Mouse (Mus musculus): ENCODE data around the gene Gm4707. TPM values are rescaled to one million over a fixed set of nuclear protein-coding genes. Genes with fewer than 3 reads are reported as not detected.
A peak's percentile ranks its signal among the peaks of the same experiment; 100 is the strongest.
"Not testable (repeated sequence)": the region's sequence is repeated elsewhere in the genome, so short reads cannot be mapped to it uniquely, and the experiment has no call there.

The Gm4707 gene
- polyA plus RNA-seq, 1 experiment from 2014 or later: 5.6 TPM

DNA sequence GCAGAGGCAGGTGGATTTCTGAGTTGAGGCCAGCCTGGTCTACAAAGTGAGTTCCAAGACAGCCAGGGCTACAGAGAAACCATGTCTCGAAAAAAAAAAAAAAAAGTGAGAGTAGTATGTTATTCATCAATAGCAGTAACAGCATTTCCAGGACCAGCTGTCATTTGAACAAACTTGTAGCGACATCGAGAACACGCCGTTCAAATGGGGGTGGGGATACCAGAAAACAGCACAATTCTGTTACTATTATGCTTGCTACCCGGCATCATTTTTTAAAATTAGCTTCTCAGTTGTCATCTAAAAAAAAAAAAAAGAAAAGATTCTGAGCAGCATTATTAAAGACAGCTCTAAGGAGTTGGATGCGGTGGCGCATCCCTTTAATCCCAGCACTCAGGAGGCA, 17.8 kb upstream of the Gm4707 start:
- Histone ChIP-seq H3K27me3 (no peaks in the 10 kb centered on the region), H3K4me3 (replicated peaks) (no peak overlapping the region), H3K9ac (replicated peaks) (no peak overlapping the region), H3K4me1 (replicated peaks) (peaks cover 21% of the 10 kb centered on the region), H3K27ac (no peak overlapping the region), H3K4me2 (no peak overlapping the region), H3K9me3 (no peaks in the 10 kb centered on the region), H3K36me3 (no peaks in the 10 kb centered on the region)
- ATAC-seq (ENCODE audit: insufficient number of reproducible peaks, insufficient read depth, low FRiP score, low TSS enrichment, low read depth): no peak
- 91% methylated on average over 8 of the region's 8 CpGs for WGBS

DNA sequence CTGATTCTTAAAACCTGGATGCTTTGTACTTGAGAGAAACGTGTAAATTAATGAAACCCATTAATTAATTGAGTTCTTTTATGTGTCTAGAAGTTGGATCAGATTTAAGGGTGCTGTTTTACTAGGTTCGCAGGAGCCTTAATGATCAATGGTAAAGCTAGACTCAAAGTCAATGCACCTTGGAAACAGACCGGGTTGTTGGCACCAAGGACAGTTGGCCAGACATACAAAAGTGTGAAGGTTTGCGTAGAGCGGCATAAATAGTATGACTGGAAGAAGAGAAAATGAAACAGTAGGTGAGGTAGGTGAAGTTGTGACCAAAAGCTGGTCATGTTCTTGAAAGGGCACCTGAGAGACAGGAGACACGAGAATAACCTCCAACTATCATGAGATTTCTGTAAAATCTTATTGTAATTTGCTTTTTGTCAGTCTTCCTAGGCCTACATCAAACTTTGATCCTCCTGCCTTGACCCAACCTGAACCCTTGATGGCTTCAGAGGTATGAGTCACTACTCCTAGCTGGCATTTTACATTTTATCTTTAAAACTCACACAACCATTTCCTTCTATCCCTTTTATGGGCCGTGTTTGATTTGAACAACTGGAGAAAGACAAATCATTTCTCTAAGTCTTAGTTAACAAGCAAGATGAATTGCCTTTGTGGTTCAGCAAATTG, 16.8 kb upstream of the Gm4707 start:
- Histone ChIP-seq H3K4me2 (peak overlapping the region; percentile 69), H3K27ac (peak overlapping the region; percentile 99; the same call in 1 of the 2 replicates), H3K9me3 (no peaks in the 10 kb centered on the region), H3K36me3 (no peaks in the 10 kb centered on the region), H3K4me3 (replicated peaks) (peak overlapping the region; percentile 88), H3K4me1 (replicated peaks) (peaks cover 21% of the 10 kb centered on the region), H3K27me3 (no peaks in the 10 kb centered on the region), H3K9ac (replicated peaks) (peak overlapping the region; percentile 90; the same call in 1 of the 2 replicates)
- ATAC-seq (ENCODE audit: insufficient number of reproducible peaks, insufficient read depth, low FRiP score, low TSS enrichment, low read depth): no peak
- WGBS: 59% methylated on average over 7 of the region's 7 CpGs

- H3K4me2 ChIP-seq: peak overlapping the region; percentile 69
- H3K36me3 ChIP-seq: no peaks in the 10 kb centered on the region
- whole genome bisulfite sequencing: under 1% methylated on average over 27 of the region's 31 CpGs
- no peaks in the 10 kb centered on the region for H3K9me3 ChIP-seq
- H3K9ac ChIP-seq (replicated peaks): peak overlapping the region; percentile 90
- H3K4me3 ChIP-seq (replicated peaks): peak overlapping the region; percentile 88
- H3K27ac ChIP-seq: peak overlapping the region; percentile 99
- peaks cover 21% of the 10 kb centered on the region for H3K4me1 ChIP-seq (replicated peaks)
- ATAC-seq (ENCODE audit: insufficient number of reproducible peaks, insufficient read depth, low FRiP score, low TSS enrichment, low read depth): no peak; the same call in 1 of the 2 replicates
- H3K27me3 ChIP-seq: no peaks in the 10 kb centered on the region
These were observed 16.0 kb upstream of the Gm4707 start for GRCm38 (mm10) chr17:71475705-71476089.

DNA sequence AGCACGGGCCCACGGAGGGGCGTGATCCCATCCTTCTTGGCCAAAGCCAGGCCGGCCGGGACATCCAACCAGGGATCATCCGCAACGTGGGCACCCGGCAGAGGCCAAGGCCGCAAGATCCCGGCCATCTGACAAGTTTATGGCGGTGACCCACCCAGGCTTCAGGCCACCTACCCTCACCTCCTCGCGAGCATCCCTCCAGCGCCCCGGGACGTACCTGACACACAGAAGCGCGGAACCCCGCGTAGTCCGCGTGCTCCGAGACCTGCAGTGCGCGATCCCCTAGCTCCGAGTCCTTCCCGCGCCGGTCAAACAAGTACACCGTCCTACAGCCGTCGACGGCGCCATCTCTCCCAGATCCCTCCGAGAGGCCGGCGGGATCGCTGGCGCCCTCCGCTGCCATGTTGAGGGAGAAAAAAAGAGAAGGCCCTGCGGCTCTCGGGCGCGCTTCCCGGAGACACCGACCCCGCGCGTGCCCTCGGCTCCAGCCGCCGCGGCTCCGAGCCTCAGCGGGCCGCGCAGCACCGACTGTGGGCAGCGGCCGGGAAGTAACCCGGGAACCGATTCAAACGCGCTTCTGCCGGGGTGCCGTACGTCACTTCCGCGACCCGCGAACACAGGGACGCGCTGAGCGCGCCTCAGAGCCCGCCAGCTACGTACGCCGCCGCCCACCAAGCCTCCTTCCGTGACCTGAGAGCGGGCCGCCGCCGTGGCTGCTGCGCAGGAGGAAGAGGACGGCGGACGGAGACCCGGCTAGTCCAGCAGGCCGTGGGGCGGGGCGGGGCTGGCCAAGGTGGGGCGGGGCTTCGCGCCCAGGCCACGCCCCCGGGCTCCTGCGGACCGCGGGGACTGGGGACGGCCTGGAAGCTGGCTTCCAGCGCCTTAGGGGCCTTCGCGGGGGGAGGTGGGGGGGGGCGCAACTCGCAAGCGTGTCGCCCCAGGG, 15.3 kb upstream of the Gm4707 start, which contains the start of gene Smchd1:
Gene Smchd1, minus strand, starts transcription at position 582 of the 943 bp plus-strand sequence.
- peak within 1 kb of the TSS; percentile 90 for H3K9ac ChIP-seq (replicated peaks)
- H3K9me3 ChIP-seq: no peaks in the 10 kb centered on the region
- peaks cover 15% of the 10 kb centered on the region for H3K4me1 ChIP-seq (replicated peaks)
- peak; percentile 96 for ATAC-seq (ENCODE audit: insufficient number of reproducible peaks, insufficient read depth, low FRiP score, low TSS enrichment, low read depth)
- WGBS: under 1% methylated on average over 106 of the region's 109 CpGs
- H3K4me2 ChIP-seq: peak within 1 kb of the TSS; percentile 69
- no peaks in the 10 kb centered on the region for H3K36me3 ChIP-seq
- peak within 1 kb of the TSS; percentile 99 for H3K27ac ChIP-seq
- H3K27me3 ChIP-seq: no peaks in the 10 kb centered on the region
- H3K4me3 ChIP-seq (replicated peaks): peak within 1 kb of the TSS; percentile 88

DNA sequence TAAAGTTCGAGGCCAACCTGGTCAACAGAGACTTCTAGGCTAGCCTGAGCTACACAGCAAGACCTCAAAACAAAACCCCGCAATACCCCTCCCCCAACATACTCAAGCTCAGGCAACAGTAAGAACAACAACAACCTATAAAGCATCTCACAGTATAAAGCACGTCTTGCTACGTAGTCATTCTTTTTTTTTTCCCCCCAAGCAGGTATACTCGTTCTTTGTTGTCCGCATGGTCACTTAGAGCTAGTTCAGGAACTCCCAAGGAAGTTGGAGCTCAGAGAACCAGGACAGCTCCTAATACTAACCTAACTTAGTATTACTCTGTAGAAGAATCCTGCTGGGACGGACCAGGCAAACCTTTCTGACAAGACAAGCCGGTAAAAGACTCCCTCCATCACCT, 14.4 kb upstream of the Gm4707 start:
- H3K4me1 ChIP-seq (replicated peaks): peaks cover 11% of the 10 kb centered on the region
- H3K4me2 ChIP-seq: peak overlapping the region; percentile 69
- H3K27ac ChIP-seq: no peak overlapping the region
- WGBS: 12% methylated on average over 8 of the region's 8 CpGs
- H3K36me3 ChIP-seq: no peaks in the 10 kb centered on the region
- H3K9ac ChIP-seq (replicated peaks): peak overlapping the region; percentile 90
- H3K4me3 ChIP-seq (replicated peaks): peak overlapping the region; percentile 88
- no peak for ATAC-seq (ENCODE audit: insufficient number of reproducible peaks, insufficient read depth, low FRiP score, low TSS enrichment, low read depth)
- no peaks in the 10 kb centered on the region for H3K9me3 ChIP-seq
- no peaks in the 10 kb centered on the region for H3K27me3 ChIP-seq

DNA sequence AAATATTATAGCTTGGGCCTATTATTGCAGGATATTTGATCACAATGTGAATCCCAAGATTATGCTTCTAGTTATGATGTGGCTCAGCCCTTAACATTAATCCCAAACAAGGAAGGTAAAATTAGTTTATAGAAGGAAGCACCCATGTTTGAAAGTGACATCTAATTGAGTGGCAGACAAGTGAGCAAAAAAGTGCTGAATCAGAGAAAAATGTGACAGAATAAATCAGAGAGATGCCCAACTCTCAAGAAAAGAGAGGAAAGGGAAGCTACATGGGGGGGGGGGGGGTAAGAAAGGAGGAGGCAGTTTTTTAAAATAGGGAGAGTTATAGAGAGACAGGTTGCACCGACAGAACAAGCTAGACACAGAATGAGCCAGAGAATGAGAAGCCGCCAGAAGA, 11.5 kb upstream of the Gm4707 start:
- peaks cover 7% of the 10 kb centered on the region for H3K4me1 ChIP-seq (replicated peaks)
- WGBS: 88% methylated on average over 2 of the region's 2 CpGs

GRCm38 (mm10) chr17:71460312-71460711, 594 bp upstream of the Gm4707 start:
- no peak for ATAC-seq (ENCODE audit: insufficient number of reproducible peaks, insufficient read depth, low FRiP score, low TSS enrichment, low read depth)
- Histone ChIP-seq H3K9ac (replicated peaks) (no peak overlapping the region), H3K4me3 (replicated peaks) (no peak overlapping the region), H3K36me3 (peaks cover 71% of the 10 kb centered on the region), H3K9me3 (no peaks in the 10 kb centered on the region), H3K4me1 (replicated peaks) (no peaks in the 10 kb centered on the region), H3K4me2 (no peak overlapping the region), H3K27ac (no peak overlapping the region), H3K27me3 (no peaks in the 10 kb centered on the region)
- 97% methylated on average over 3 of the region's 3 CpGs for WGBS

More for the DNA sequence above, 11.5 kb upstream of the Gm4707 start:
- no peak for ATAC-seq (ENCODE audit: insufficient number of reproducible peaks, insufficient read depth, low FRiP score, low TSS enrichment, low read depth)
- no peak overlapping the region for H3K4me2 ChIP-seq
- no peaks in the 10 kb centered on the region for H3K36me3 ChIP-seq
- H3K27ac ChIP-seq: no peak overlapping the region
- H3K9ac ChIP-seq (replicated peaks): no peak overlapping the region
- no peak overlapping the region for H3K4me3 ChIP-seq (replicated peaks)
- H3K27me3 ChIP-seq: no peaks in the 10 kb centered on the region
- no peaks in the 10 kb centered on the region for H3K9me3 ChIP-seq

- WGBS: 87% methylated on average over 6 of the region's 6 CpGs
- not testable (repeated sequence) for H3K9ac ChIP-seq (replicated peaks); H3K4me3 ChIP-seq (replicated peaks); H3K9me3 ChIP-seq; ATAC-seq (ENCODE audit: insufficient number of reproducible peaks, insufficient read depth, low FRiP score, low TSS enrichment, low read depth); H3K27me3 ChIP-seq; H3K27ac ChIP-seq; H3K4me1 ChIP-seq (replicated peaks); H3K4me2 ChIP-seq
- peaks cover 69% of the 10 kb centered on the region for H3K36me3 ChIP-seq
These were observed 2.4 kb downstream of the Gm4707 start for GRCm38 (mm10) chr17:71457361-71457760.

- H3K27ac ChIP-seq: no peak overlapping the region
- H3K27me3 ChIP-seq: no peaks in the 10 kb centered on the region
- no peaks in the 10 kb centered on the region for H3K9me3 ChIP-seq
- no peak overlapping the region for H3K9ac ChIP-seq (replicated peaks)
- H3K4me3 ChIP-seq (replicated peaks): no peak overlapping the region
- no peak for ATAC-seq (ENCODE audit: insufficient number of reproducible peaks, insufficient read depth, low FRiP score, low TSS enrichment, low read depth)
- 93% methylated on average over 6 of the region's 6 CpGs for WGBS
- peaks cover 58% of the 10 kb centered on the region for H3K36me3 ChIP-seq
- H3K4me1 ChIP-seq (replicated peaks): no peaks in the 10 kb centered on the region
- no peak overlapping the region for H3K4me2 ChIP-seq
These were observed 14.5 kb downstream of the Gm4707 start for GRCm38 (mm10) chr17:71445191-71445590.

- Histone ChIP-seq H3K36me3 (peaks cover 61% of the 10 kb centered on the region), H3K4me1 (replicated peaks) (no peaks in the 10 kb centered on the region), H3K4me2 (no peak overlapping the region), H3K9ac (replicated peaks) (no peak overlapping the region), H3K27me3 (no peaks in the 10 kb centered on the region), H3K9me3 (no peaks in the 10 kb centered on the region), H3K27ac (no peak overlapping the region), H3K4me3 (replicated peaks) (no peak overlapping the region)
- WGBS: 88% methylated on average over 2 of the region's 2 CpGs
- ATAC-seq (ENCODE audit: insufficient number of reproducible peaks, insufficient read depth, low FRiP score, low TSS enrichment, low read depth): no peak
These were observed 15.0 kb downstream of the Gm4707 start for GRCm38 (mm10) chr17:71444718-71445117.

GRCm38 (mm10) chr17:71444126-71444525, 15.6 kb downstream of the Gm4707 start:
- 90% methylated on average over 3 of the region's 3 CpGs for WGBS
- no peak overlapping the region for H3K4me3 ChIP-seq (replicated peaks)
- H3K27ac ChIP-seq: no peak overlapping the region
- H3K4me2 ChIP-seq: no peak overlapping the region
- H3K9ac ChIP-seq (replicated peaks): no peak overlapping the region
- ATAC-seq (ENCODE audit: insufficient number of reproducible peaks, insufficient read depth, low FRiP score, low TSS enrichment, low read depth): no peak
- H3K36me3 ChIP-seq: peaks cover 62% of the 10 kb centered on the region
- no peaks in the 10 kb centered on the region for H3K9me3 ChIP-seq
- H3K27me3 ChIP-seq: no peaks in the 10 kb centered on the region
- no peaks in the 10 kb centered on the region for H3K4me1 ChIP-seq (replicated peaks)

Measured in limb, embryonic 12.5 days (tissue).